Mouse (Mus musculus) CD8-positive naive resting alpha-beta T cell, adult 57 days (primary cell): Measurements from ENCODE around the gene Dclk2. TPM values are rescaled to one million over a fixed set of nuclear protein-coding genes. Genes with fewer than 3 reads are reported as not detected.

Experiments
- total RNA-seq: library from RNA; stranded (reverse); gene quantifications from one replicate; pipeline ENCODE4 v1.2.4, GENCODE M21; 2023

Dclk2 gene
- 10.9 TPM for total RNA-seq

DNA sequence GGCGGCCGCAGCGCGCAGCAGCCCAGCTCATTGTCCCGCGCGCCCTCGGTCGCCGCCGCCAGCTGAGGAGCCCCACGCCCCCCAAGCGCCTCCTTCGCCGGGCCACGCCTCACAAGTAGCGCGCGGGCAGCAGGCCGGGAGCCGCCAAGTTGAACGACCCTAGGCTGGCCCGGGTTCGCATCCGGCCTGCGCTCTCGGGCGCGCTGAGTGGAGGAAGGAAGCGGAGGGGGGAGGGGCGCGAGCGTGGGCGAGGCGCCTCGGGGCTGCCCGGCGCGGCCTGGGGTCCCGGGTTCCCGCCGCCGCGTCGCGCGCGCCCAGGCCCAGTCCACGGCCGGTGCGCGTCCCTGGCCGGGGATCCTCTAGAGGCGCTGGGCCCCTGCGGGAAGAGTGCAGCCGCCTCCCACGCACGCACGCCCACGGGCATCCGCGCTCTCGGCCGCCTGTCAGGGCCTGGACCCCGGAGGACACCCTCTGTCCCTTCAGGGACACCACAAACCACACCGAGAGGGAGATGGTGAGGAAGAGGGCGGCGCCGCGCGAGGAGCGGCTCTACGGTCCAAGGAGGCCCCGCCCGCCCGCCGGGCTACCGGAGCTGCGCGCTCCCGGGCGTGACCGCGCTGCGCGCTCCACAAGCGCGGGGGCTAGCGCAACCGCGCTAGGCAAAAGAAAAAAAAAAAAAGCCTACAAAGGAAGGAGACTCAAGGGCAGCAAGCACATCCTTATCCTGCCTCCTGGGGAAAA, at the start of gene Dclk2:
Dclk2 (minus strand) TSS at position 510 of the 741 bp plus-strand sequence.

Other genes with a start within 250 kb of the Dclk2 start
- 34.2 TPM for gene Cd1d1, start 78.6 kb upstream of the Dclk2 start, total RNA-seq